Mouse (Mus musculus) myocyte (in vitro differentiated cells): ENCODE measurements around the gene Slx1b. TPM values are rescaled to one million over a fixed set of nuclear protein-coding genes. Genes with fewer than 3 reads are reported as not detected.

ENCODE experiments used
- H3K27me3 ChIP-seq: one replicate; pipeline ENCODE4 v1.6.1; 2011; ENCODE audit not compliant: control insufficient read depth, insufficient read depth, insufficient read length
- H3K36me3 ChIP-seq: one replicate; pipeline ENCODE4 v1.6.1; 2011; ENCODE audit not compliant: control insufficient read depth, insufficient read depth
- H3K4me2 ChIP-seq: one replicate; pipeline ENCODE4 v1.6.1; 2011; ENCODE audit warnings: low read depth, control low read depth
- H3K4me3 ChIP-seq: one replicate; pipeline ENCODE4 v1.5.1; 2011; ENCODE audit warnings: mild to moderate bottlenecking, control low read depth, moderate library complexity
- H3K79me2 ChIP-seq: one replicate; pipeline ENCODE4 v1.6.1; 2011; ENCODE audit not compliant: control insufficient read depth, insufficient read depth
- H3ac ChIP-seq: one replicate; pipeline ENCODE4 v1.6.1; 2011; ENCODE audit not compliant: control insufficient read depth, insufficient read length
- CEBPB ChIP-seq: IDR thresholded peaks from 2 replicates; pipeline ENCODE4 v1.6.1; 2011; ENCODE audit warnings: mild to moderate bottlenecking, moderate library complexity; ENCODE audit not compliant: poor library complexity, insufficient read depth, severe bottlenecking
- E2F4 ChIP-seq: IDR thresholded peaks from one replicate; pipeline ENCODE4 v1.6.1; 2011; ENCODE audit warnings: mild to moderate bottlenecking, control low read depth, moderate library complexity; ENCODE audit not compliant: insufficient read depth
- MAX ChIP-seq: IDR thresholded peaks from one replicate; pipeline ENCODE4 v1.6.1; 2011; ENCODE audit warnings: low read depth, mild to moderate bottlenecking, control low read depth
- MYOD1 ChIP-seq, 3 experiments: IDR thresholded peaks; one replicate each; pipeline ENCODE4 v1.6.1; 2011; ENCODE audit warnings: control low read depth in 2 of 3, low read depth in 2 of 3, mild to moderate bottlenecking in 2 of 3, moderate library complexity in 1 of 3; ENCODE audit not compliant: insufficient read length in 2 of 3, control insufficient read depth in 1 of 3
- MYOG ChIP-seq, 3 experiments: IDR thresholded peaks; one replicate each; pipeline ENCODE4 v1.6.1; 2011; ENCODE audit warnings: control low read depth in 2 of 3, low read depth in 2 of 3, mild to moderate bottlenecking in 2 of 3; ENCODE audit not compliant: insufficient read length in 2 of 3, control insufficient read depth in 1 of 3, insufficient read depth in 1 of 3
- POLR2A ChIP-seq: IDR thresholded peaks from one replicate; pipeline ENCODE4 v1.6.1; 2011; ENCODE audit warnings: low read depth, mild to moderate bottlenecking, control low read depth, moderate library complexity; ENCODE audit not compliant: insufficient read length
- POLR2AphosphoS2 ChIP-seq: IDR thresholded peaks from one replicate; pipeline ENCODE4 v1.6.1; 2011; ENCODE audit warnings: low read depth, control low read depth; ENCODE audit not compliant: insufficient read length
- REST ChIP-seq: IDR thresholded peaks from one replicate; pipeline ENCODE4 v1.6.1; 2011; ENCODE audit warnings: mild to moderate bottlenecking, control low read depth, moderate library complexity; ENCODE audit not compliant: insufficient read depth, insufficient read length
- SRF ChIP-seq: IDR thresholded peaks from one replicate; pipeline ENCODE4 v1.6.1; 2011; ENCODE audit warnings: low read depth; ENCODE audit not compliant: control insufficient read depth, insufficient read length
- TCF12 ChIP-seq: IDR thresholded peaks from one replicate; pipeline ENCODE4 v1.6.1; 2011; ENCODE audit warnings: mild to moderate bottlenecking, control low read depth; ENCODE audit not compliant: poor library complexity, insufficient read depth, severe bottlenecking
- TCF3 ChIP-seq: IDR thresholded peaks from one replicate; pipeline ENCODE4 v1.6.1; 2011; ENCODE audit warnings: low read depth, control low read depth; ENCODE audit not compliant: insufficient read length
- USF1 ChIP-seq: IDR thresholded peaks from one replicate; pipeline ENCODE4 v1.6.1; 2011; ENCODE audit warnings: low read depth, mild to moderate bottlenecking, control low read depth, moderate library complexity
- polyA plus RNA-seq: library from polyadenylated mRNA; unstranded; fragments of >200 nt; fragmentation: generic; extraction: Trizol; gene quantifications from one replicate; pipeline ENCODE4 v1.2.1, GENCODE M21; 2012; ENCODE audit warnings: missing spikeins

Slx1b gene
- polyA plus RNA-seq, 1 experiment: 5.8 TPM

DNA sequence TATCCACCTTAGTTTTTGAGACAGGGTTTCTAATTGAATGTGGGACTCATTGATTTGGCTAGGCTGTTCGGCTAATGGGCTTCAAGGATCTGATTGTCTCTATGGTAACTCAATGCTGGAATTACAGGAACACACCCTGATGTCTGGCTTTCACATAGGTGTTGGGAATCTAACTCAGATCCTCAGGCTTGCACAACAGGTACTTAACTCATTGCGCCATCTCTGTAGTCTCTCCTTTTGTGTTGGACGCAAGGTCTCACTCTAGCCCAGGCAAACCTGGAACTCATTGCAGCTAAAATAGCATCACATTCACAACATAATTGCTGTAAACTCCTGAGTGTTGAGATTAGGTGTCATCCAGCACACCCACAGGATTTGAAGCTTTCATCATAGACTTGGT is 25.4 kb downstream of the Slx1b start:
- TF ChIP-seq MYOD1 (IDR thresholded peaks at IDR 0.05; ENCODE audit: control insufficient read depth in 1 of 3, insufficient read length in 2 of 3, low read depth in 2 of 3) (no peak), USF1 (no peak), TCF12 (no peak), MYOG (IDR thresholded peaks at IDR 0.05; ENCODE audit: control insufficient read depth in 1 of 3, insufficient read depth in 1 of 3, insufficient read length in 2 of 3, low read depth in 2 of 3) (no peak), POLR2A (no peak), E2F4 (no peak), MAX (no peak), CEBPB (no peak), POLR2AphosphoS2 (no peak), REST (no peak), TCF3 (no peak), SRF (no peak)
- H3ac ChIP-seq: no peak overlapping the region
- H3K79me2 ChIP-seq: no peaks in the 10 kb centered on the region
- no peak overlapping the region for H3K4me3 ChIP-seq
- no peak overlapping the region for H3K4me2 ChIP-seq
- H3K36me3 ChIP-seq: peaks cover 5% of the 10 kb centered on the region
- H3K27me3 ChIP-seq: no peaks in the 10 kb centered on the region

DNA sequence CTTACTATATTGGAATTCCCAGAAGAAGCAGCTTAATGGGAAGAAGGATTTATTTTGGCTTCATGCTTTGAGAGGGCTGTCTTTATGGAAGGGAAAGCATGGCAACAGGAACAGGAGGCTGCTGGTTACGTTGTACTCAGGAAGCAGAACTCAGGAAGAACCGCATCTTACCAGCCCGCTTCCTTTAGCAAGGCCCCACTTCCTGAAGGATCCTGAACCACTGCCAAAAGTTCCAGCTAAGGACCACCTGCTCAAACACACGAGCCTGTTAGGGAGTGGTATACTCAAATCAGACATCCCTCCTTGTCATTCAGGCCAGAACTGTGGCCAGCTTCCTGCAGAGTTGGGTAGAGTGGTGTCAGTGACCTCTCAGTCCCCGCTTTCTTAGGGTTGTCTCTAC is 27.1 kb downstream of the Slx1b start:
- H3K36me3 ChIP-seq: peaks cover 5% of the 10 kb centered on the region
- no peak overlapping the region for H3K4me3 ChIP-seq
- H3K4me2 ChIP-seq: no peak overlapping the region

GRCm38 (mm10) chr7:126667495-126668090 is 28.0 kb downstream of the Slx1b start:
- H3K4me2 ChIP-seq: no peak overlapping the region
- H3ac ChIP-seq: no peak overlapping the region
- no peak for TF ChIP-seq POLR2AphosphoS2
- no peak for TF ChIP-seq MAX
- no peak for TF ChIP-seq USF1
- no peak for TF ChIP-seq CEBPB
- no peak for TF ChIP-seq REST
- TF ChIP-seq POLR2A: no peak
- no peak for TF ChIP-seq E2F4
- no peak for TF ChIP-seq MYOD1 (IDR thresholded peaks at IDR 0.05; ENCODE audit: control insufficient read depth in 1 of 3, insufficient read length in 2 of 3, low read depth in 2 of 3)
- TF ChIP-seq TCF3: no peak
- no peak for TF ChIP-seq SRF
- TF ChIP-seq TCF12: no peak
- TF ChIP-seq MYOG (IDR thresholded peaks at IDR 0.05; ENCODE audit: control insufficient read depth in 1 of 3, insufficient read depth in 1 of 3, insufficient read length in 2 of 3, low read depth in 2 of 3): no peak
- H3K79me2 ChIP-seq: no peaks in the 10 kb centered on the region
- no peaks in the 10 kb centered on the region for H3K27me3 ChIP-seq
- no peak overlapping the region for H3K4me3 ChIP-seq
- no peaks in the 10 kb centered on the region for H3K36me3 ChIP-seq

More for the DNA sequence above, 27.1 kb downstream of the Slx1b start:
- Histone ChIP-seq H3K27me3 (no peaks in the 10 kb centered on the region), H3ac (no peak overlapping the region), H3K79me2 (no peaks in the 10 kb centered on the region)
- no peak for TF ChIP-seq MYOD1 (IDR thresholded peaks at IDR 0.05; ENCODE audit: control insufficient read depth in 1 of 3, insufficient read length in 2 of 3, low read depth in 2 of 3)
- TF ChIP-seq SRF: no peak
- TF ChIP-seq TCF12: no peak
- TF ChIP-seq REST: no peak
- TF ChIP-seq MYOG (IDR thresholded peaks at IDR 0.05; ENCODE audit: control insufficient read depth in 1 of 3, insufficient read depth in 1 of 3, insufficient read length in 2 of 3, low read depth in 2 of 3): no peak
- no peak for TF ChIP-seq USF1
- TF ChIP-seq POLR2AphosphoS2: no peak
- no peak for TF ChIP-seq E2F4
- no peak for TF ChIP-seq TCF3
- TF ChIP-seq POLR2A: no peak
- TF ChIP-seq MAX: no peak
- TF ChIP-seq CEBPB: no peak

DNA sequence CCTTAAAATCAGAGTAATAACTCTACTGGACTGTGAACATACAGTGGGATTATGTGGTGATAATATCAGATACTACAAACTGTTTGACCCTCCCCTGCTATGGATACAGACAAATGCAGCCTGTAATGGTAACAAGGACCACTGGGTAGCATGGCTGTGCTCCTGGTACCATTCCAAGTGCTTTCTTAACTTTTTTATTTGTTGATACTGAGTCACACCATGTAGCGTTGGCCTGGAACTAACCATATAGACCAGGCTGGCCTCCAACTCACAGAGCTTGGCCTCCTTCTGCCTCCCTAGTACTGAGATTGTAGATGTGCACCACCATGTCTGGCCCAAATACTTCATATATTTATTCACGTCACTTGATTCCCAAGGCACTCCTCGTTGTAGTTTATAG is 30.3 kb downstream of the Slx1b start:
- Histone ChIP-seq H3K36me3 (no peaks in the 10 kb centered on the region), H3K4me2 (no peak overlapping the region), H3K27me3 (no peaks in the 10 kb centered on the region), H3ac (no peak overlapping the region), H3K4me3 (no peak overlapping the region), H3K79me2 (no peaks in the 10 kb centered on the region)
- TF ChIP-seq POLR2AphosphoS2 (no peak), MYOD1 (IDR thresholded peaks at IDR 0.05; ENCODE audit: control insufficient read depth in 1 of 3, insufficient read length in 2 of 3, low read depth in 2 of 3) (no peak), CEBPB (no peak), SRF (no peak), USF1 (no peak), MAX (no peak), REST (no peak), TCF3 (no peak), MYOG (IDR thresholded peaks at IDR 0.05; ENCODE audit: control insufficient read depth in 1 of 3, insufficient read depth in 1 of 3, insufficient read length in 2 of 3, low read depth in 2 of 3) (no peak), TCF12 (no peak), E2F4 (no peak), POLR2A (no peak)
